Mouse (Mus musculus) forebrain, embryonic 12.5 days (tissue): Measurements from ENCODE around the gene Rps29. TPM values are rescaled to one million over a fixed set of nuclear protein-coding genes. Genes with fewer than 3 reads are reported as not detected.
A peak's percentile ranks its signal among the peaks of the same experiment; 100 is the strongest.

Source experiments
- ATAC-seq: fragments of 200-750 bp; cut with Nextera tagmentation; 2 replicates; pipeline ENCODE4 v1.8.0; 2017; ENCODE audit warnings: moderate TSS enrichment; ENCODE audit not compliant: low FRiP score
- H3K27ac ChIP-seq: fragments of 300-500 bp; sonication (generic); 2 replicates; pipeline ENCODE4 v1.5.1; 2016; ENCODE audit warnings: mild to moderate bottlenecking
- H3K27me3 ChIP-seq: fragments of 300-500 bp; sonication (generic); 2 replicates; pipeline ENCODE4 v1.6.1; 2016; ENCODE audit warnings: mild to moderate bottlenecking
- H3K36me3 ChIP-seq: fragments of 300-500 bp; sonication (generic); replicated peaks from 2 replicates; pipeline ENCODE4 v1.6.1; 2016; ENCODE audit warnings: mild to moderate bottlenecking
- H3K4me1 ChIP-seq: fragments of 300-500 bp; sonication (generic); 2 replicates; pipeline ENCODE4 v1.6.1; 2016
- H3K4me2 ChIP-seq: fragments of 300-500 bp; sonication (generic); 2 replicates; pipeline ENCODE4 v1.6.1; 2016; ENCODE audit warnings: mild to moderate bottlenecking, moderate library complexity
- H3K4me3 ChIP-seq: fragments of 300-500 bp; sonication (generic); replicated peaks from 2 replicates; pipeline ENCODE4 v1.5.1; 2016; ENCODE audit warnings: mild to moderate bottlenecking
- H3K9ac ChIP-seq: fragments of 300-500 bp; sonication (generic); 2 replicates; pipeline ENCODE4 v1.6.1; 2016; ENCODE audit warnings: mild to moderate bottlenecking
- H3K9me3 ChIP-seq: fragments of 300-500 bp; sonication (generic); 2 replicates; pipeline ENCODE4 v1.6.1; 2016
- WGBS: fragments of 180-500 bp; shearing (Covaris S2); methylation state at CpG from one replicate; pipeline ENCODE4 v1.1.7; 2016; 5-methylcytosine and 5-hydroxymethylcytosine counted together
- polyA plus RNA-seq: library from polyadenylated mRNA; unstranded; fragments of >200 nt; fragmentation: Nextera tagmentation; extraction: Ambion mirVana; gene quantifications from 2 replicates; pipeline ENCODE4 v1.2.1, GENCODE M21; 2016

The Rps29 gene
- polyA plus RNA-seq, 1 experiment from 2014 or later: 1,514 TPM

DNA sequence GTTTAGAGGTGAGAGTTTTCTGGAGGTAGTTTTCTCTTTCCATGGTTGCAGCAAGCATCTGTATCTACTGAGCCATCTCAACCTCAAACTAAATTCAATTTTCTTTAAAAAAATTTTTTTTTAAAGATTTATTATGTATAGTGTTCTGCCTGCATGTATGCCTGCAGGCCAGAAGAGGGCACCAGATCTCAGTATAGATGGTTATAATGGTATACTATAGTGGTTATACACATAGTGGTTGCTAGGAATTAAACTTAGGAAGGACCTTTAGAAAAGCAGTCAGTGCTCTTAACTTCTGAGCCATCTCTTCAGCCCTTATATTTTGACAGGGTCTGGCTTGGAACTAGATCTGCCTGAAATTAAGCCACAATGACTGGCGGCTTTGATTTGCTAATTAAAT is 31.5 kb upstream of the Rps29 start:
- H3K36me3 ChIP-seq: peaks cover 39% of the 10 kb centered on the region
- 97% methylated on average over 1 of the region's 1 CpGs for WGBS
- ATAC-seq: no peak

DNA sequence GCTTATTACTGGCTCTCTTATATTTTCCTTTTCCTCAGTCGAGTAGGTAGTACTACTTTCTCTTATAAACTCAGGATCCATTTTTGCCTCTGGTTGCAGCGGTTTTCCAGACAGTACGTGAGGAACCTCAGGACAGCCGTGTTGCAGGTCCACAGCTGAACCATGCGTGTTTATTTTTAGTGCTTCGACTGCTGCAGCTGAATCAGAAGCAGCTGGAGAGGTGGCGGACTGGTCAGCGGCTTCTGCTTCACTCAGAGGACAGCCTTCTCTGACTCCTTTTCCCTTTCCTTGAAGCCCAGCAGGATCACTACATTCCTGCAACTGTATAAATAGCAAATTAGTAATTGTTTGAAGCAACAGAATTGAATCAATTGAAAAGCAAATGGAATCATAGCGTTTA is 31.1 kb upstream of the Rps29 start:
- Histone ChIP-seq H3K27ac (no peak overlapping the region), H3K27me3 (no peaks in the 10 kb centered on the region), H3K9ac (no peak overlapping the region), H3K9me3 (no peaks in the 10 kb centered on the region), H3K4me2 (no peak overlapping the region), H3K4me3 (no peak overlapping the region), H3K4me1 (peaks cover 16% of the 10 kb centered on the region), H3K36me3 (peaks cover 39% of the 10 kb centered on the region)
- ATAC-seq: no peak
- 92% methylated on average over 9 of the region's 9 CpGs for WGBS

More for the DNA sequence above, 31.5 kb upstream of the Rps29 start:
- H3K4me3 ChIP-seq: no peak overlapping the region
- H3K4me1 ChIP-seq: peaks cover 14% of the 10 kb centered on the region
- H3K9ac ChIP-seq: no peak overlapping the region
- H3K9me3 ChIP-seq: no peaks in the 10 kb centered on the region
- no peaks in the 10 kb centered on the region for H3K27me3 ChIP-seq
- no peak overlapping the region for H3K4me2 ChIP-seq
- H3K27ac ChIP-seq: no peak overlapping the region

DNA sequence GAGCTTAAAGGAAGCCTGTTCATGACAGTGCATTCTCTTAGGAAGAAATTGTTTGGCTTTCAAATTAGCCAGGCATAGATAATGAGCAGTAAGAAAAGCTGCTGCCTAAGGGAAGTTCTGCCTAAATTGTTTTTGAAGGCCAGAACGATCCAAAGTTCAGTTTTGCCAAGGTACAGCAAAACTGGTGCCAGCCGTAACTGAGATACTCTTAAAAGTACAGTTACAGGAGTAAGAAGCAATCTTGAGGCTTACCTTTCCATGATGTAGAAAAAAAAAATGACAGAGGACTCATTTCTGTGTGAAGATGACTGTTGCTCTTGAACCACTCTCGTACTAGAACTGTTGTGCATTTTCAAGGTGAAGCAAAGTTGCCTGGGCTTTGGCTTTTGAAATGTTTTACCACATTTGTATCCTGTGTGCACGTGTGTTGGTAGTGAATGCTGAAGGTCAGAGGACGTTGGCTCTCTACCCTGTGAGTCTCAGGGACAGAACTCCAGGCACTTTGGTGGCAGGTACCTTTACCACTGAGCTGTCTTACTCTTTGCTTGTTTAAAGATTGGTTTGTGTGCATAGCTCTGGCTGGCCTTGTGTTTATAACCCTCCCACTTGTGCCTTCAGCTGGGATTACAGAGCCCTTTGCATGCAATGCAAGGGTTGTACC is 28.0 kb upstream of the Rps29 start:
- Histone ChIP-seq H3K4me3 (no peak overlapping the region), H3K9me3 (no peaks in the 10 kb centered on the region), H3K4me1 (peaks cover 23% of the 10 kb centered on the region), H3K36me3 (peaks cover 40% of the 10 kb centered on the region), H3K9ac (no peak overlapping the region), H3K4me2 (no peak overlapping the region), H3K27ac (no peak overlapping the region), H3K27me3 (no peaks in the 10 kb centered on the region)
- no peak for ATAC-seq
- 76% methylated on average over 5 of the region's 5 CpGs for WGBS

DNA sequence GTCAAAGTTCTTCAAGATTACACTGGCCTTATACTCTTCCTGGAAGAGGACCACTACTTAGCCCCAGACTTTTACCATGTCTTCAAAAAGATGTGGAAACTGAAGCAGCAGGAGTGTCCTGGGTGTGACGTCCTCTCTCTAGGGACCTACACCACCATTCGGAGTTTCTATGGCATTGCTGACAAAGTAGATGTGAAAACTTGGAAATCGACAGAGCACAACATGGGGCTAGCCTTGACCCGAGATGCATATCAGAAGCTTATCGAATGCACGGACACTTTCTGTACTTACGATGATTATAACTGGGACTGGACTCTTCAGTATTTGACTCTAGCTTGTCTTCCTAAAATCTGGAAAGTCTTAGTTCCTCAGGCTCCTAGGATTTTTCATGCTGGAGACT is 26.4 kb upstream of the Rps29 start:
- peaks cover 23% of the 10 kb centered on the region for H3K4me1 ChIP-seq
- H3K27ac ChIP-seq: no peak overlapping the region
- peak overlapping the region; percentile 95 for H3K9ac ChIP-seq
- ATAC-seq: no peak
- peaks cover 37% of the 10 kb centered on the region for H3K36me3 ChIP-seq
- peak overlapping the region; percentile 93 for H3K4me2 ChIP-seq
- 81% methylated on average over 7 of the region's 7 CpGs for WGBS
- H3K9me3 ChIP-seq: no peaks in the 10 kb centered on the region
- no peaks in the 10 kb centered on the region for H3K27me3 ChIP-seq
- peak overlapping the region; percentile 93 for H3K4me3 ChIP-seq

DNA sequence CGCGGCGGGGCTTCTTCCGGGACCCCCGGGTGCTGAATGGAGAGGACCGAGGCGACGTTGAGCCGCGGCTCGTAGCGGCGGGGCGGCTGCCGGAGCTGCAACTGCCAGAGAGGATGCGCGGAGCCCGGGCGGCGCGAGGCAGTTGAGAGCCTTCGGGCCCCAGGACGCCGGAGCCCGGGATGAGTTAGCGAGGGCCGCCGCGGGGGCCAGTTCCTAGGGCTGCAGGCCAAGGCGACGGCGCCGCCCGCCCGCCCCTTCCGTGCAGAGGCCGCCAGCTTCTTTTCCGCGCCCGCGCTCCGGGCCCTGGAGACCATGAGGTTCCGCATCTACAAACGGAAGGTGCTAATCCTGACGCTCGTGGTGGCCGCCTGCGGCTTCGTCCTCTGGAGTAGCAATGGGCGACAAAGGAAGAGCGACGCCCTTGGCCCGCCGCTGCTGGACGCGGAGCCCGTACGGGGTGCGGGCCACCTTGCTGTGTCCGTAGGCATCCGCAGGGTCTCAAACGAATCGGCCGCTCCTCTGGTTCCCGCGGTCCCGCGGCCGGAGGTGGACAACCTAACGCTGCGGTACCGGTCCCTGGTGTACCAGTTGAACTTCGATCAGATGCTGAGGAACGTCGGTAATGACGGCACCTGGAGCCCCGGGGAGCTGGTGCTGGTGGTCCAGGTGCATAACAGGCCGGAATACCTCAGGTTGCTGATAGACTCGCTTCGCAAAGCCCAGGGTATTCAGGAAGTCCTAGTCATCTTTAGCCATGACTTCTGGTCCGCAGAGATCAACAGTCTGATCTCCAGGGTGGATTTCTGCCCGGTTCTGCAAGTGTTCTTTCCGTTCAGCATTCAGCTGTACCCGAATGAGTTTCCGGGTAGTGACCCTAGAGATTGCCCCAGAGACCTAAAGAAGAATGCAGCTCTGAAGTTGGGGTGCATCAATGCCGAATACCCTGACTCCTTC is 25.6 kb upstream of the Rps29 start:
- H3K27ac ChIP-seq: peak overlapping the region; percentile 93
- H3K27me3 ChIP-seq: no peaks in the 10 kb centered on the region
- peak overlapping the region; percentile 93 for H3K4me2 ChIP-seq
- peak overlapping the region; percentile 93 for H3K4me3 ChIP-seq
- H3K9me3 ChIP-seq: no peaks in the 10 kb centered on the region
- peaks cover 23% of the 10 kb centered on the region for H3K4me1 ChIP-seq
- H3K36me3 ChIP-seq: peaks cover 29% of the 10 kb centered on the region
- H3K9ac ChIP-seq: peak overlapping the region; percentile 95
- WGBS: 2% methylated on average over 81 of the region's 86 CpGs
- peak; percentile 67 for ATAC-seq

DNA sequence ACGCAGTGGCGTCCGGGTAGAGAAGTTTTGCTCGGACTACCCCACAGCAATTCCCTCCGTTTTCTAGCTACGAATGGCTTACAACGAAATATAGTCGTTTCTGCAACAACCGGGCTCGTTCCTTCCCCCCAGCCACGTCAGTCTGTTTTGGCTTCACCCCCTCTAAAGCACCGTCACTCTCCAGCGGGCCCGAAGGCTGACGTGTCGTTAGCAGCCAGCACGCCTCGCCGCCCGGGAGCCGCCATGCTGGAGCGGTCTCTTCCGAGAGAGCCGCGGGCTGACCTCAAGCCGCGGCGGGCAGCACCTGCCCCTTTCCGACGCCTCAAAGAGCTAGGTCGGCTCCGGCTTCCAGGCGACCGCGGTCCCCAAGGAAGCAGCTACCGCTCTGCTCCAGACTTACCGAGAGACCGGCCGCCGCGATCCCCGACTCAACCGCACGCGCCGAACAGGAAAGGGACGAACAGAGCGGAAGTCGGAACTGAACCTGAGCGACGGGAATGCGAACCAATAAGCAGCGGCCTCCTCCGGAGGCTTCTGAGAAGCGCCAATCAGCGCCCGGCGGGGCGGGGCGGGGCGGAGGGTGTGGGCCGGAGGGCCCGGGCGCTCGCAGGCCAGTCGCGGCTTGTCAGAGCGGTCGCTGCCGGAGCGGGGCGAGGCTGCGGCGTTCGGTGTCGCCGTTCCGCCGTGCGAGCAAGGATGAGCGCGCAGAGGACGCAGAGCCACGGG is 24.8 kb upstream of the Rps29 start, which contains the start of the genes Rpl36al and Mgat2:
TSS of gene Rpl36al (minus strand) at position 501 of the 726 bp plus-strand sequence.
TSS of gene Mgat2 (plus strand) at position 575 of the 726 bp plus-strand sequence.
- H3K4me1 ChIP-seq: peaks cover 23% of the 10 kb centered on the region
- peak; percentile 100 for ATAC-seq
- H3K27me3 ChIP-seq: no peaks in the 10 kb centered on the region
- WGBS: 1% methylated on average over 84 of the region's 84 CpGs
- H3K9me3 ChIP-seq: no peaks in the 10 kb centered on the region
- peak within 1 kb of the TSS; percentile 93 for H3K4me3 ChIP-seq
- peaks cover 22% of the 10 kb centered on the region for H3K36me3 ChIP-seq
- peak within 1 kb of the TSS; percentile 93 for H3K4me2 ChIP-seq
- peak within 1 kb of the TSS; percentile 95 for H3K9ac ChIP-seq
- peak within 1 kb of the TSS; percentile 93 for H3K27ac ChIP-seq

DNA sequence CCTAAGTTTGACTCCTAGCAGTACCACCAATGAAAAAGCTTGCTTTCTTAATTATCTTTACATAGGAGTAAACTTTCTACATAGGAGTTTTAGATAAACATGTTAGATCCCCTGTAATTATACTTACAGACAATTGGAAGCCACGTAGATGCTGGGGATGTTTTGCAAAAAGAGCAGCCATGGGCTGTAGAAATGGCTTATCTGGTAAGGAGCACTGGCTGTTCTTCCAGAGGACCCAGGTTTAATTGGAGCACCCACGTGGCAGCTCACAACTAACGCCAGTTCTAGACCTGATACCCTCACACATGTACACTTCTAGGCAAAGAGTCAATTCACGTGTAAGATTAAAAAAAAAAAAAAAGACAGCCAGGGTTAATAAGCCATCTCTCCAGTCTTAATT is 22.8 kb upstream of the Rps29 start:
- ATAC-seq: no peak
- H3K4me3 ChIP-seq: no peak overlapping the region
- 87% methylated on average over 4 of the region's 4 CpGs for WGBS
- peaks cover 16% of the 10 kb centered on the region for H3K4me1 ChIP-seq
- H3K9ac ChIP-seq: no peak overlapping the region
- H3K27me3 ChIP-seq: no peaks in the 10 kb centered on the region
- no peaks in the 10 kb centered on the region for H3K9me3 ChIP-seq
- H3K4me2 ChIP-seq: no peak overlapping the region
- H3K36me3 ChIP-seq: peaks cover 16% of the 10 kb centered on the region
- no peak overlapping the region for H3K27ac ChIP-seq

DNA sequence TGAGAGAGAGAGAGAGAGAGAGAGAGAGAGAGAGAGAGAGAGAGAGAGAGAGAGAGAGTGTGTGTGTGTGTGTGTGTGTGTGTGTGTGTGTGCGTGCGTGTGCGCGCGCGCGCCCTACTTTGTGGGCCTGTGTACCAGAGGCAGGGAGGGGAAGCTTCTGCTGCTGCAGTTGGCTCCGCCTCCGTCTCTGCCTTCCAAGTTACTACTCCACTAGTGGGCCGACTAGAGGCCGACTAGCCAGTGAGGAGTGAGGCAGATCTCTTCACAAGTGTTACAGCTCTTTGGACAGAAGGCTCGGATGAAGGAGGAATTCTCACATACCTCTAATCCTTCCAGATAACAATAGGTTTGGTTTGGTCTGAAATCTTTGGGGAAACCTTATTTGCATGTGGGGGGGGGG is 20.4 kb upstream of the Rps29 start:
- ATAC-seq: no peak
- H3K27me3 ChIP-seq: no peaks in the 10 kb centered on the region

DNA sequence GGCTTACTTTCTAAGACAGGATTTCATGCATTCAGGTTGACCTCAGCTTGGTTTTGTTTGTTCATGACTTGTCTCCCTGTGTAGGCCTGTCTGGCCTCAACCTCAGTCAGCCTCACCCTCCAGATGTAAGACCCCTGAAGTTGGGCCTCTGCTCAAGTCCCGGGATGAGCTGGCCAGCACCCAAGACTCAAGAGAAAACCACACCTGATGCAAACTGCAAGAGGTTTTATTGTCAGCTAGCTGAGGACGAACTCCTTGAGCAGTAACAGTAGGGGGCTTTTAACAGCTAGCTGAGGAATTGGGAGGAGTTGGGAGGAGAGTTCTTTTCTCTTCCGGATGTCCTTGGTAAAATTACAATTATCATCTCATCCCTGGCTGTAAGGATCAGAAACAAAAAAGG is 18.5 kb upstream of the Rps29 start:
- Histone ChIP-seq H3K36me3 (peaks cover 34% of the 10 kb centered on the region), H3K4me1 (no peaks in the 10 kb centered on the region), H3K27ac (no peak overlapping the region), H3K9me3 (no peaks in the 10 kb centered on the region), H3K27me3 (no peaks in the 10 kb centered on the region), H3K4me2 (no peak overlapping the region), H3K4me3 (no peak overlapping the region), H3K9ac (no peak overlapping the region)
- no peak for ATAC-seq
- 87% methylated on average over 3 of the region's 3 CpGs for WGBS

More for the DNA sequence above, 20.4 kb upstream of the Rps29 start:
- WGBS: 81% methylated on average over 12 of the region's 12 CpGs
- Histone ChIP-seq H3K9ac (no peak overlapping the region), H3K36me3 (peaks cover 26% of the 10 kb centered on the region), H3K4me2 (no peak overlapping the region), H3K27ac (no peak overlapping the region), H3K4me1 (peaks cover 3% of the 10 kb centered on the region), H3K9me3 (no peaks in the 10 kb centered on the region), H3K4me3 (no peak overlapping the region)

DNA sequence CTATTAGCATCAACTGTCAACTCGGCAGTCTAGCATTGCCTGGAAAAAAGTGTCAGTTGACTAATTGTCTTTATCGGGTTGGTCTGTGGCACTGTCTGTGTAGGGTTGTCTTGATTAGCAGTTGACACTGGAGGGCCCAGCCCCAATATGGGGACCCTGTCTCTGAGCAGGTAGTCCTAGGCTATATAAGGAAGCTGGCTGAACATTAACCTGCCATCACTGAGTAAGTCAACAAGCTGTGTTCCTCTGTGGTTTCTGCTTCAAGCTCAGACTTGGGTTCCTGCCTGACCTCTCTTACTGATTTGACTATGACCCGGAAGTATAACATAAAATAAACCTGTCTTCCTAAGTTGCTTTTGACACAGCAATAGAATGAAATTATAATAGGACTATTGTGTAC is 17.0 kb upstream of the Rps29 start:
- H3K27me3 ChIP-seq: no peaks in the 10 kb centered on the region
- H3K4me2 ChIP-seq: no peak overlapping the region
- H3K36me3 ChIP-seq: peaks cover 26% of the 10 kb centered on the region
- no peak overlapping the region for H3K27ac ChIP-seq
- no peaks in the 10 kb centered on the region for H3K9me3 ChIP-seq
- no peak overlapping the region for H3K4me3 ChIP-seq
- H3K9ac ChIP-seq: no peak overlapping the region
- 94% methylated on average over 3 of the region's 3 CpGs for WGBS
- no peak for ATAC-seq
- no peaks in the 10 kb centered on the region for H3K4me1 ChIP-seq

DNA sequence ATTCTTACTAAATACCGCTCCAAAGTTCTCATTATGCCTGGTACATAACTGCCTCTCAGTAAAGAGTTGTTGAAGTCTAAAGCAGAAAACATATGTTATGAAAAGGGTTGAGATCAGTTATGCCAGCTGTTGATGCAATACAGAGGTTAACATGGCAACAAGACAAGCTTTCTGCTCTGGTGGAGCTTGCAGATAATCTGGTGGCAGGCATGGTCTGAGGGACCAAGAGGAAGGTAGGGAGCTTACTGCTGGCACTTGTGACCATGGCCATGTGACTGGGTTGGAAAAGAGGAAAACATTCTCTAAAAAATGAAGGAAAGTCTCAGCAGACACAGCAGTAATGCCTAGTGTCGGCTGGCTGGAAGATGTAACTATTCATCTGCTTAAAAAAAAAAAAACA is 12.3 kb upstream of the Rps29 start:
- ATAC-seq: no peak
- WGBS: 94% methylated on average over 2 of the region's 2 CpGs
- no peak overlapping the region for H3K9ac ChIP-seq
- H3K4me3 ChIP-seq: no peak overlapping the region
- no peaks in the 10 kb centered on the region for H3K9me3 ChIP-seq
- peaks cover 20% of the 10 kb centered on the region for H3K36me3 ChIP-seq
- peaks cover 14% of the 10 kb centered on the region for H3K4me1 ChIP-seq
- no peak overlapping the region for H3K27ac ChIP-seq
- H3K4me2 ChIP-seq: no peak overlapping the region
- no peaks in the 10 kb centered on the region for H3K27me3 ChIP-seq
